Mouse (Mus musculus): ENCODE measurements around the gene Dhrs9.

DNA sequence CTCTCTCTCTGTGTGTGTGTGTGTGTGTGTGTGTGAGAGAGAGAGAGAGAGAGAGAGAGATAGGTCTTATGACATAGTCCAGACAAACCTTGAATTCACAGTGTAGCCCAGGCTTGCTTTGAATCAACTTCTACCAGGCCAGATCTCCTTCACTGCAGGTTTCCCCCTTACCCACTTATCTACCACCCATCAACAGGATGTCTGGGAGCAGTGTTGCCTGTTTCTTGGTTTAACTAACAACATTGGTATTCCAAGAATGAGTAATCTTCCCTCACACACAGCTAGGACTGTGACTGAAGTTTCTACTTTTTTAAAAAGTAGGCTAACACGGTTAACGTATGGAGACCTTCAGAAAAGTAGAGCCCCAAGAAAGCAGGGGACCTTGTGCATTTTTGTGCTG lies 3.5 kb upstream of the Dhrs9 start:
- TF ChIP-seq TAL1 (IDR thresholded peaks at IDR 0.05; ENCODE audit: low read length) (no peak), GATA1 (IDR thresholded peaks at IDR 0.05; ENCODE audit: low read length) (no peak)

All from erythroblast, embryonic 14.5 days (primary cell).